Mouse (Mus musculus): ENCODE measurements at regions not wholly inside any gene's neighbourhood (a gene's known extent, or its start where the extent isn't known, plus 50 kb on each side); places are given as distances from the start of the nearest gene placed in this dataset.

DNA sequence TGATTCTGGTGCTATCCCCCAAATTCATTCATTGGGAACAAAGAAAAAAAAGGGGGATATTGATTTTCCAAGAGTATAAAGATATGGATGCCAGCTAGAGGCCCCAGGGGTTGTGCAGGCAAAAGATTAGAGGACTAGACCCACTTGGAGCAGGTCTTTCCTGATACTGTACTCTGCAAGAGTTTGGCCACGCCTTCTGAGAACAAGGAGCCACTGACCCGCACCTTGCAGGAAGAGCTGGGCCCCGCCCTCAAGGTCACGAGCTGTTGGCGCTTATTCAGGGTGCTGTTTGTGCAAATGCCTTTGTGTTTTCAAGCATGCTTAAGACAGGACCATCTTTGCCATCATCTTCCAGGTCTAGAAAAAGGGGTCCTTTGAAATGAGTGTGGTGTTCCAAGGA is 54.5 kb upstream of the Slc7a1 start:
- no peak for DNase-seq (ENCODE audit: extremely low read depth, low read depth, low spot score)
- Histone ChIP-seq H3K27me3 (ENCODE audit: control insufficient read depth, insufficient read depth, low read length) (no peaks in the 10 kb centered on the region), H3K79me2 (ENCODE audit: control insufficient read depth, insufficient read depth, low read length) (no peaks in the 10 kb centered on the region), H3K27ac (replicated peaks; ENCODE audit: insufficient read depth, low read depth, low read length) (no peak overlapping the region), H3K9ac (ENCODE audit: low read depth, low read length) (no peak overlapping the region), H3K4me1 (ENCODE audit: control insufficient read depth, insufficient read depth, low read length) (no peaks in the 10 kb centered on the region), H3K4me3 (ENCODE audit: insufficient read depth, low read depth, low read length) (no peak overlapping the region), H3K36me3 (ENCODE audit: control insufficient read depth, insufficient read depth, low read length) (no peaks in the 10 kb centered on the region)
- no peak for TF ChIP-seq POLR2A (IDR thresholded peaks at IDR 0.05; ENCODE audit: extremely low read depth, insufficient read depth, low read length)
- TF ChIP-seq CTCF (IDR thresholded peaks at IDR 0.05; ENCODE audit: low read depth, low read length): no peak
- 75% methylated on average over 5 of the region's 5 CpGs for whole genome bisulfite sequencing

DNA sequence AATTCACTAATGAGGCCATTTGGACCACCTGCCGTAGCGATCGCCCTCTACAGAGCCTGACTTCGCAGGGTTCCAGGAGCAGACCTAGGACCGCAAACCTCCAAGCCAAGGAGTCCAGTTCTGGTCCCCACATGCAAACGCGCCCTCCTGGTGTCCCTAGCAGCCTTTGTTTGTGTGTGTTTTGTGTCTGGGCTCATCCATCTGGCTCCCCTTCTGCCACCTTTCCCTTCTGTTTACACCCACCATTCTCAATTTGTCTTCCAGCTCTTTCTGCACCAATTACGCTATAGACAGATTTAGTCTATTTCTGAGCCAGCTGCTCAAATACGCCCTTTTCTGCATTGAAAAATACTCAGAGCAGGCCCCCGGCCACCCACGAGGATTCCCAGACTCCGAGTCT is 54.1 kb upstream of the Slc7a1 start:
- no peak overlapping the region for H3K27ac ChIP-seq (replicated peaks; ENCODE audit: insufficient read depth, low read depth, low read length)
- 87% methylated on average over 12 of the region's 12 CpGs for WGBS
- no peak overlapping the region for H3K9ac ChIP-seq (ENCODE audit: low read depth, low read length)
- TF ChIP-seq CTCF (IDR thresholded peaks at IDR 0.05; ENCODE audit: low read depth, low read length): no peak
- TF ChIP-seq POLR2A (IDR thresholded peaks at IDR 0.05; ENCODE audit: extremely low read depth, insufficient read depth, low read length): no peak
- no peaks in the 10 kb centered on the region for H3K79me2 ChIP-seq (ENCODE audit: control insufficient read depth, insufficient read depth, low read length)
- no peaks in the 10 kb centered on the region for H3K27me3 ChIP-seq (ENCODE audit: control insufficient read depth, insufficient read depth, low read length)
- H3K4me1 ChIP-seq (ENCODE audit: control insufficient read depth, insufficient read depth, low read length): no peaks in the 10 kb centered on the region
- no peak overlapping the region for H3K4me3 ChIP-seq (ENCODE audit: insufficient read depth, low read depth, low read length)
- no peaks in the 10 kb centered on the region for H3K36me3 ChIP-seq (ENCODE audit: control insufficient read depth, insufficient read depth, low read length)
- DNase-seq (ENCODE audit: extremely low read depth, low read depth, low spot score): no peak

DNA sequence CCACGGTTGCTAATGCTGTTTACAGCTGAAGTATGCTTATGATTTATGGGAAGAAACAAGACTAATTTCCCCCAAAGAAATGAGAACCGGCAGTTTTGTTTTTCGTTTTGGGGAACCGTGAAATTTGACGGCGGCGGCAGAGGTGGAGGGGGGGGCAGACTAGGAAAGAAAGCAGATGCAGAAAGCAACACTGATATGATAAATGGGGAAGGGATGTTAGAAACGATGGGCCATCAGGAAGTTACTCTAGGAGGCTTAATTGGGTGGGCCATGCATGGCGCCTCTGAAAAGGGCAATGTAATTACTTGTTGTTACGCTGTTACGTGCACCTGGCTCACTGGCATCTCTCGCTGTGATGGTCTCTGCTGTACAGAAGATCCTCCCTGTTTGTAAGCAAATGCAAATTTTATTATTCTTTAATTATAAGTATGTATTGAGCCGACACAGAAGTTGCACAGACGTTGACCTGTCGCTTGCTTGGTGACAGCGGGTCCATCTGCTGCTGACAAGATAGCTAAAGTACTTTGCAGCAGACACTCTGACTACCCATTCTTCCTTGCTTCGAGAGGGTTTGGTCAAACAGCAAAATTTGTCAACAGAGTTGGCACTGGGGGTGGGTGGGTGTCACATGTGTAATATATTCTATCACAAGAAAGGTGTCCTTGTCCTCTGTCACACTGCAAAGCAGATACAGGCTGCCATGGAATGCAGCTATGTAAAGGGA is 53.4 kb upstream of the Slc7a1 start:
- no peaks in the 10 kb centered on the region for H3K79me2 ChIP-seq (ENCODE audit: control insufficient read depth, insufficient read depth, low read length)
- WGBS: 81% methylated on average over 17 of the region's 17 CpGs
- peak; percentile 14 for DNase-seq (ENCODE audit: extremely low read depth, low read depth, low spot score)
- H3K4me1 ChIP-seq (ENCODE audit: control insufficient read depth, insufficient read depth, low read length): no peaks in the 10 kb centered on the region
- TF ChIP-seq CTCF (IDR thresholded peaks at IDR 0.05; ENCODE audit: low read depth, low read length) (no peak), POLR2A (IDR thresholded peaks at IDR 0.05; ENCODE audit: extremely low read depth, insufficient read depth, low read length) (no peak)
- no peak overlapping the region for H3K4me3 ChIP-seq (ENCODE audit: insufficient read depth, low read depth, low read length)
- no peak overlapping the region for H3K27ac ChIP-seq (replicated peaks; ENCODE audit: insufficient read depth, low read depth, low read length)
- H3K36me3 ChIP-seq (ENCODE audit: control insufficient read depth, insufficient read depth, low read length): no peaks in the 10 kb centered on the region
- no peak overlapping the region for H3K9ac ChIP-seq (ENCODE audit: low read depth, low read length)
- H3K27me3 ChIP-seq (ENCODE audit: control insufficient read depth, insufficient read depth, low read length): no peaks in the 10 kb centered on the region

DNA sequence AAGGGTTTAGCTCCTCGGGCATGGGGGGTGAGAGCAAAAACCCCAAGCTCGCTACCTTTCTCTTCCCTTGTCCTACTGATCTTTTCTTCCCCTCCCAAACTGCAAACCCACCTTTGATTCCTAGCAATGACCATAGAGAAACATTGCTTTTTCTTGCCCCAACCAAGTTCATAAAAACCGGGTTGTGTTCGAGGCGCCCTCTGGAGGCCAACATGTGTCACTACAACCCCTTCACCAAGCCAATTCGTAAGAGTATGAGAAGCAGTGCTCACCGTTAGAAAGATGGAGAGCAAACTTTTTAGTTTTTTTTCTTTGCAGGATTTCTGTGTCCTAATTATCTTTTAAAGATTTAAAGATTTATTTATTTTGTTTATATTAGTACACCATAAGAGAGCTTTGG is 52.1 kb upstream of the Slc7a1 start:
- Histone ChIP-seq H3K27me3 (ENCODE audit: control insufficient read depth, insufficient read depth, low read length) (no peaks in the 10 kb centered on the region), H3K79me2 (ENCODE audit: control insufficient read depth, insufficient read depth, low read length) (no peaks in the 10 kb centered on the region), H3K36me3 (ENCODE audit: control insufficient read depth, insufficient read depth, low read length) (no peaks in the 10 kb centered on the region), H3K27ac (replicated peaks; ENCODE audit: insufficient read depth, low read depth, low read length) (no peak overlapping the region), H3K4me1 (ENCODE audit: control insufficient read depth, insufficient read depth, low read length) (no peaks in the 10 kb centered on the region), H3K9ac (ENCODE audit: low read depth, low read length) (no peak overlapping the region), H3K4me3 (ENCODE audit: insufficient read depth, low read depth, low read length) (no peak overlapping the region)
- peak; percentile 20 for DNase-seq (ENCODE audit: extremely low read depth, low read depth, low spot score)
- WGBS: 30% methylated on average over 7 of the region's 7 CpGs
- no peak for TF ChIP-seq POLR2A (IDR thresholded peaks at IDR 0.05; ENCODE audit: extremely low read depth, insufficient read depth, low read length)
- peak; percentile 67; the same call in 1 of the 2 replicates for TF ChIP-seq CTCF (IDR thresholded peaks at IDR 0.05; ENCODE audit: low read depth, low read length)

DNA sequence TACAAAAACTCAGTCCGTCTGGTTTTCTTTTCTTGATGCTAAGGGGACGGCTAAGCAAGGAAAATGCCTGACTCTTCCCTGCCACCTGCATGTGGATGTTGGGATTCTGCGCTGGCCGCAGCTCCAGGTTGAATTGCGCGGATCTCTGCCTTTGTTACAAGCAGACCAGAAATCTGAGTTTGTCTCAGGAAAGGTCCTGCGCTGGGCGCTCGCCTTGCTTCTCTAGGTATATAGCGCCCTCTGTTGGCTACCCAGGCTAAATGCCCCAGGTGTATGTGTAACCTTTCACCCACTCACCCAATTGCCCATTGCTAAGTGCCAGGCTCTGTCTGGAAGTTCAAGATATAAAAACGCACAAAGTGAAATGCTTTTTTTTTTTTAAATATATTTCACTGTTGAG is 51.2 kb upstream of the Slc7a1 start:
- H3K36me3 ChIP-seq (ENCODE audit: control insufficient read depth, insufficient read depth, low read length): no peaks in the 10 kb centered on the region
- peak; percentile 77 for TF ChIP-seq CTCF (IDR thresholded peaks at IDR 0.05; ENCODE audit: low read depth, low read length)
- TF ChIP-seq POLR2A (IDR thresholded peaks at IDR 0.05; ENCODE audit: extremely low read depth, insufficient read depth, low read length): no peak
- H3K79me2 ChIP-seq (ENCODE audit: control insufficient read depth, insufficient read depth, low read length): no peaks in the 10 kb centered on the region
- no peak overlapping the region for H3K27ac ChIP-seq (replicated peaks; ENCODE audit: insufficient read depth, low read depth, low read length)
- 27% methylated on average over 11 of the region's 11 CpGs for WGBS
- peak; percentile 44 for DNase-seq (ENCODE audit: extremely low read depth, low read depth, low spot score)
- no peak overlapping the region for H3K9ac ChIP-seq (ENCODE audit: low read depth, low read length)
- no peaks in the 10 kb centered on the region for H3K4me1 ChIP-seq (ENCODE audit: control insufficient read depth, insufficient read depth, low read length)
- no peaks in the 10 kb centered on the region for H3K27me3 ChIP-seq (ENCODE audit: control insufficient read depth, insufficient read depth, low read length)
- H3K4me3 ChIP-seq (ENCODE audit: insufficient read depth, low read depth, low read length): no peak overlapping the region

Measured in liver, adult 2 months (tissue).